Mouse (Mus musculus) limb, embryonic 11.5 days (tissue): ENCODE data around the gene Lrch3. TPM values are rescaled to one million over a fixed set of nuclear protein-coding genes. Genes with fewer than 3 reads are reported as not detected.
"Not testable (repeated sequence)": the region's sequence is repeated elsewhere in the genome, so short reads cannot be mapped to it uniquely, and the experiment has no call there.

Experiments used
- ATAC-seq: fragments of 200-750 bp; cut with Nextera tagmentation; 2 replicates; pipeline ENCODE4 v1.8.0; 2017; ENCODE audit warnings: low read depth; ENCODE audit not compliant: insufficient number of reproducible peaks, low FRiP score, low TSS enrichment
- DNase-seq: peaks from one replicate; pipeline ENCODE4 v3.0.0-alpha.2; 2015; ENCODE audit warnings: low spot score
- H3K27ac ChIP-seq: fragments of 300-500 bp; sonication (generic); replicated peaks from 2 replicates; pipeline ENCODE4 v1.5.1; 2014; ENCODE audit warnings: low read depth, mild to moderate bottlenecking, low read length
- H3K27me3 ChIP-seq: fragments of 300-500 bp; sonication (generic); 2 replicates; pipeline ENCODE4 v1.6.1; 2014; ENCODE audit warnings: mild to moderate bottlenecking, low read length, mixed read lengths; ENCODE audit not compliant: control insufficient read depth, insufficient read depth
- H3K36me3 ChIP-seq: fragments of 300-500 bp; sonication (generic); 2 replicates; pipeline ENCODE4 v1.6.1; 2014; ENCODE audit warnings: mild to moderate bottlenecking, low read length, moderate library complexity, mixed read lengths; ENCODE audit not compliant: control insufficient read depth, insufficient read depth
- H3K4me1 ChIP-seq: fragments of 300-500 bp; sonication (generic); 2 replicates; pipeline ENCODE4 v1.6.1; 2014; ENCODE audit warnings: low read length, mixed read lengths; ENCODE audit not compliant: control insufficient read depth, insufficient read depth
- H3K4me2 ChIP-seq: fragments of 300-500 bp; sonication (generic); 2 replicates; pipeline ENCODE4 v1.6.1; 2014; ENCODE audit warnings: low read depth, mild to moderate bottlenecking, moderate library complexity; ENCODE audit not compliant: severe bottlenecking
- H3K4me3 ChIP-seq: fragments of 300-500 bp; sonication (generic); 2 replicates; pipeline ENCODE4 v1.5.1; 2014; ENCODE audit warnings: low read depth, low read length
- H3K9ac ChIP-seq: fragments of 300-500 bp; sonication (generic); 2 replicates; pipeline ENCODE4 v1.6.1; 2014; ENCODE audit warnings: mild to moderate bottlenecking, low read length
- H3K9me3 ChIP-seq: fragments of 300-500 bp; sonication (generic); 2 replicates; pipeline ENCODE4 v1.6.1; 2016; ENCODE audit warnings: low read length; ENCODE audit not compliant: control insufficient read depth
- WGBS: fragments of 180-500 bp; shearing (Covaris S2); extraction: QIAGEN DNeasy Blood & Tissue Kit; methylation state at CpG from one replicate; pipeline ENCODE4 v1.1.7; 2014; 5-methylcytosine and 5-hydroxymethylcytosine counted together
- polyA plus RNA-seq: library from polyadenylated mRNA; unstranded; fragments of >200 nt; fragmentation: Nextera tagmentation; extraction: Ambion mirVana; gene quantifications from 2 replicates; pipeline ENCODE4 v1.2.1, GENCODE M21; 2014

Lrch3 gene
- polyA plus RNA-seq, 1 experiment from 2014 or later, result 31.3 TPM

- no peaks in the 10 kb centered on the region for H3K4me1 ChIP-seq
- H3K9ac ChIP-seq, result no peak overlapping the region
- no peak overlapping the region for H3K27ac ChIP-seq
- H3K9me3 ChIP-seq, result no peaks in the 10 kb centered on the region
- H3K36me3 ChIP-seq, result no peaks in the 10 kb centered on the region
- no peak overlapping the region for H3K4me2 ChIP-seq
- DNase-seq (no peak), ATAC-seq (no peak)
- no peaks in the 10 kb centered on the region for H3K27me3 ChIP-seq
- H3K4me3 ChIP-seq, result no peak overlapping the region
- WGBS, result 84% methylated on average over 7 of the region's 7 CpGs
These were observed 112.5 kb downstream of the Lrch3 start for GRCm38 (mm10) chr16:33026357-33026756.

GRCm38 (mm10) chr16:33036006-33036405 lies 122.1 kb downstream of the Lrch3 start:
- Histone ChIP-seq H3K9ac (no peak overlapping the region), H3K4me2 (no peak overlapping the region), H3K36me3 (no peaks in the 10 kb centered on the region), H3K27ac (no peak overlapping the region), H3K4me1 (no peaks in the 10 kb centered on the region), H3K27me3 (no peaks in the 10 kb centered on the region), H3K9me3 (no peaks in the 10 kb centered on the region), H3K4me3 (no peak overlapping the region)
- DNase-seq (no peak), ATAC-seq (0 out of 2 replicates have a peak, but pooled peaks have one; percentile 6)
- 76% methylated on average over 4 of the region's 4 CpGs for WGBS

GRCm38 (mm10) chr16:33042682-33043081 lies 128.8 kb downstream of the Lrch3 start:
- no peak overlapping the region for H3K9ac ChIP-seq
- H3K27me3 ChIP-seq, result no peaks in the 10 kb centered on the region
- no peak overlapping the region for H3K4me3 ChIP-seq
- WGBS, result 72% methylated on average over 1 of the region's 1 CpGs
- no peak for DNase-seq
- H3K36me3 ChIP-seq, result no peaks in the 10 kb centered on the region
- H3K27ac ChIP-seq, result no peak overlapping the region
- no peaks in the 10 kb centered on the region for H3K4me1 ChIP-seq
- no peaks in the 10 kb centered on the region for H3K9me3 ChIP-seq
- H3K4me2 ChIP-seq, result no peak overlapping the region
- no peak for ATAC-seq

- no peak for DNase-seq
- no peaks in the 10 kb centered on the region for H3K9me3 ChIP-seq
- 77% methylated on average over 2 of the region's 2 CpGs for WGBS
- H3K27me3 ChIP-seq, result no peaks in the 10 kb centered on the region
- H3K36me3 ChIP-seq, result no peaks in the 10 kb centered on the region
- H3K4me2 ChIP-seq, result no peak overlapping the region
- H3K9ac ChIP-seq, result no peak overlapping the region
- no peaks in the 10 kb centered on the region for H3K4me1 ChIP-seq
- ATAC-seq, result no peak
- H3K27ac ChIP-seq, result no peak overlapping the region
- no peak overlapping the region for H3K4me3 ChIP-seq
These were observed 129.4 kb downstream of the Lrch3 start for GRCm38 (mm10) chr16:33043268-33043667.

- DNase-seq, result no peak
- Histone ChIP-seq H3K4me3 (no peak overlapping the region), H3K27ac (no peak overlapping the region), H3K4me2 (no peak overlapping the region), H3K9ac (no peak overlapping the region), H3K36me3 (no peaks in the 10 kb centered on the region), H3K27me3 (no peaks in the 10 kb centered on the region), H3K9me3 (no peaks in the 10 kb centered on the region), H3K4me1 (no peaks in the 10 kb centered on the region)
- ATAC-seq, result no peak
- WGBS, result 95% methylated on average over 1 of the region's 1 CpGs
These were observed 134.1 kb downstream of the Lrch3 start for GRCm38 (mm10) chr16:33048004-33048403.

- H3K4me1 ChIP-seq, result no peaks in the 10 kb centered on the region
- H3K4me2 ChIP-seq, result no peak overlapping the region
- H3K9ac ChIP-seq, result no peak overlapping the region
- no peaks in the 10 kb centered on the region for H3K9me3 ChIP-seq
- H3K27me3 ChIP-seq, result no peaks in the 10 kb centered on the region
- no peak overlapping the region for H3K4me3 ChIP-seq
- 76% methylated on average over 2 of the region's 2 CpGs for WGBS
- ATAC-seq (no peak), DNase-seq (no peak)
- H3K27ac ChIP-seq, result no peak overlapping the region
- no peaks in the 10 kb centered on the region for H3K36me3 ChIP-seq
These were observed 134.8 kb downstream of the Lrch3 start for GRCm38 (mm10) chr16:33048686-33049085.

GRCm38 (mm10) chr16:33049809-33050208 lies 135.9 kb downstream of the Lrch3 start:
- Histone ChIP-seq H3K4me3 (no peak overlapping the region), H3K9ac (no peak overlapping the region), H3K27me3 (no peaks in the 10 kb centered on the region), H3K9me3 (no peaks in the 10 kb centered on the region), H3K4me2 (no peak overlapping the region), H3K36me3 (no peaks in the 10 kb centered on the region), H3K27ac (no peak overlapping the region), H3K4me1 (no peaks in the 10 kb centered on the region)
- WGBS, result 90% methylated on average over 16 of the region's 16 CpGs
- DNase-seq, result no peak
- no peak for ATAC-seq

- Histone ChIP-seq H3K36me3 (0 out of 2 replicates have a peak, but pooled peaks cover 3% of the 10 kb centered on the region), H3K9ac (no peak overlapping the region), H3K4me1 (peaks cover 4% of the 10 kb centered on the region), H3K27me3 (no peaks in the 10 kb centered on the region), H3K4me2 (no peak overlapping the region), H3K9me3 (no peaks in the 10 kb centered on the region), H3K4me3 (no peak overlapping the region), H3K27ac (no peak overlapping the region)
- ATAC-seq (no peak), DNase-seq (no peak)
- WGBS, result 62% methylated on average over 5 of the region's 5 CpGs
These were observed 139.2 kb downstream of the Lrch3 start for GRCm38 (mm10) chr16:33053141-33053540.

- peaks cover 11% of the 10 kb centered on the region; the same call in 1 of the 2 replicates for H3K36me3 ChIP-seq
- not testable (repeated sequence) for H3K4me1 ChIP-seq, H3K4me3 ChIP-seq, H3K9me3 ChIP-seq, ATAC-seq, DNase-seq, H3K27me3 ChIP-seq, H3K27ac ChIP-seq, H3K4me2 ChIP-seq, H3K9ac ChIP-seq
- WGBS, result 85% methylated on average over 2 of the region's 2 CpGs
These were observed 141.0 kb downstream of the Lrch3 start for GRCm38 (mm10) chr16:33054927-33055326.
